Mouse (Mus musculus) embryonic facial prominence, embryonic 13.5 days (tissue): ENCODE data around the gene Ciapin1. TPM values are rescaled to one million over a fixed set of nuclear protein-coding genes. Genes with fewer than 3 reads are reported as not detected.

ENCODE experiments used
- ATAC-seq: fragments of 200-750 bp; cut with Nextera tagmentation; 2 replicates; pipeline ENCODE4 v1.8.0; 2017; ENCODE audit warnings: low read depth; ENCODE audit not compliant: insufficient number of reproducible peaks, insufficient read depth, low FRiP score, low TSS enrichment
- H3K27ac ChIP-seq: fragments of 300-500 bp; sonication (generic); 2 replicates; pipeline ENCODE4 v1.5.1; 2015; ENCODE audit warnings: moderate library complexity, mild to moderate bottlenecking, inconsistent platforms
- H3K27me3 ChIP-seq: fragments of 300-500 bp; sonication (generic); 2 replicates; pipeline ENCODE4 v1.6.1; 2015; ENCODE audit warnings: mild to moderate bottlenecking, inconsistent platforms
- H3K36me3 ChIP-seq: fragments of 300-500 bp; sonication (generic); 2 replicates; pipeline ENCODE4 v1.6.1; 2015; ENCODE audit warnings: mild to moderate bottlenecking, inconsistent platforms
- H3K4me1 ChIP-seq: fragments of 300-500 bp; sonication (generic); 2 replicates; pipeline ENCODE4 v1.6.1; 2015; ENCODE audit warnings: inconsistent platforms
- H3K4me2 ChIP-seq: fragments of 300-500 bp; sonication (generic); 2 replicates; pipeline ENCODE4 v1.6.1; 2015; ENCODE audit warnings: moderate library complexity, mild to moderate bottlenecking, inconsistent platforms
- H3K4me3 ChIP-seq: fragments of 300-500 bp; sonication (generic); 2 replicates; pipeline ENCODE4 v1.5.1; 2015; ENCODE audit warnings: mild to moderate bottlenecking, inconsistent platforms
- H3K9ac ChIP-seq: fragments of 300-500 bp; sonication (generic); 2 replicates; pipeline ENCODE4 v1.6.1; 2015; ENCODE audit warnings: mild to moderate bottlenecking, inconsistent platforms
- H3K9me3 ChIP-seq: fragments of 300-500 bp; sonication (generic); 2 replicates; pipeline ENCODE4 v1.6.1; 2016; ENCODE audit warnings: inconsistent platforms
- WGBS: fragments of 180-500 bp; shearing (Covaris S2); methylation state at CpG from one replicate; pipeline ENCODE4 v1.1.7; 2015; ENCODE audit warnings: mixed read lengths; 5-methylcytosine and 5-hydroxymethylcytosine counted together
- polyA plus RNA-seq: library from polyadenylated mRNA; unstranded; fragments of >200 nt; fragmentation: Nextera tagmentation; extraction: Ambion mirVana; gene quantifications from 2 replicates; pipeline ENCODE4 v1.2.1, GENCODE M21; 2015

Gene Ciapin1
- polyA plus RNA-seq, 1 experiment from 2014 or later: 123 TPM

DNA sequence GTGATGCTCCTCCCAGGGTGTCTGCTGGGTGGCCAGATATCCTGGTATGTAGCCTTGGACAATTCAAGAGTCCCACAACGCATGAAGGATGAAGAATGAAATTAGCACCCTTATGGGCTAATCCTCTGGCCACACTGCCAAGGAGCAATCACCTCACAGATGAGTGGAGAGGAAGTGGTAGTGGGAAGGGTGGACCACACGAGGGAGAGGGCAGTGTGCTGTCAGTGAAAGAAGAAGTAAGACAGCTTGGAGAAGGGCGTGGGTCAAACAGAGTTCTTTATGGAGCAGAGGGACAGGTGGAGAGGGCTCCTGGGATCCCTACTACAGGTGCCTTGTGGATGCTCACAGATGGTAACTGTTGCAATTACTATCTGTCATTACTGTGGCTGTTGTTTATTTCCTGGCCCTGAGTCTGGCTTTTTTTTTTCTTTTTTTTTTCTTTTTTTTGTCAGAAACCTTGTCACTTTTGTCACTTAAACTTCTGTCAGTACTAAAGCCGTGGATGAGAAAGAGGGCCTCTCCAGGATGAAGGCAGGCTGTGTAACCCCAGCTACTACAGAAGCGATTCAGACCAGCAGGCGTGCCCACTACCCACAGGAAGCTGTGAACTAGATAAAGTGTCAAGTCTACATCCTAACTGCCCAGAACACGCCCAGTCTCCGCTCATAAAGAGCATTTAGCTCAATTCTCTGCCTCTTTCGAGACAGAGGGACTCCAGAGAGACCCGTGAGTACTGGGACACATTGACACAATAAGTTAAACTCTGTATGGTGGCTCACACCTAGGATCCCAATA is 33.4 kb downstream of the Ciapin1 start:
- Histone ChIP-seq H3K9me3 (no peaks in the 10 kb centered on the region), H3K27me3 (no peaks in the 10 kb centered on the region), H3K4me2 (no peak overlapping the region), H3K36me3 (no peaks in the 10 kb centered on the region), H3K4me1 (no peaks in the 10 kb centered on the region), H3K9ac (no peak overlapping the region), H3K27ac (no peak overlapping the region), H3K4me3 (no peak overlapping the region)
- ATAC-seq: no peak
- 78% methylated on average over 10 of the region's 10 CpGs for WGBS

DNA sequence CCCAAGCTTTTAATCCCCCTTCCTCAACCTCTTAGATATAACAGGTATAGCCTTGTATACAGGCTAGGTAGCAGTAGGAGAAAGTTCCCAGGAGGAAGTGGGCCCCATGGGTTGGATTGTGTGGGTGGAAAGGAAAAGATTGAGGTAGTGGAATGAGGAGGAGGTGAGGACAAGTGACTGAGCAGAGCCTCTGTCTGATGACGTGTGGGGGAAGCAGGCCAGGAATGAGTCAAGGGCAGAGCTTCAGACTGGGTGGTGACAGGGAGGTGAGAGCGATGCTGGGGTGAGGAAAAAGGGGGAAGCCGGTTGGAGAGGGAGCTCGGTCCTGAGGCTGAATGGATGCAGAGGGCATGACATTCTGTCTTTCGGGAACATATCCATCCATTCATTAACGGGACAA is 34.6 kb downstream of the Ciapin1 start:
- ATAC-seq: no peak
- H3K4me3 ChIP-seq: no peak overlapping the region
- WGBS: 76% methylated on average over 6 of the region's 6 CpGs

DNA sequence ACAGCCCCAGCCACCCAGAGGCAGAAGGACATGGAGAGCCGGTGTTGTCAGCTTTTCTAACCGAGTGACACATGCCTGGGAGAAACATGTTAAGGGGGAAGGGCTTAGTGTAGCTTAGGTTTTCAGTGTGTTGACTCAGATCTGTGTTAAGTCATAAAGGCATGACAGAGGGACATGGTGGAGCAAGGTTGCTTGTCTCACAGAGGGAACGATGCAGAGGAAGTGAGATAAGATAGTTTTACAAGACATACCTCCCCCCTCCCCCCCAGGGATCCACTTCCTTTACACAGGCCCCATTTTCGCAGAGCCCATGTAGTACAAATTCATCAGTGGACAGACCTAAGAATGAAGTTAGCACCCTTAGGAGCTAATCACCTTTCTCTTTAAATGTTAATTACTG is 35.8 kb downstream of the Ciapin1 start:
- no peak overlapping the region for H3K4me2 ChIP-seq
- H3K4me3 ChIP-seq: no peak overlapping the region
- H3K9ac ChIP-seq: no peak overlapping the region
- H3K36me3 ChIP-seq: no peaks in the 10 kb centered on the region
- 70% methylated on average over 4 of the region's 4 CpGs for whole genome bisulfite sequencing
- H3K9me3 ChIP-seq: no peaks in the 10 kb centered on the region
- no peak overlapping the region for H3K27ac ChIP-seq
- H3K4me1 ChIP-seq: no peaks in the 10 kb centered on the region
- H3K27me3 ChIP-seq: no peaks in the 10 kb centered on the region
- ATAC-seq: no peak

More for the DNA sequence above, 34.6 kb downstream of the Ciapin1 start:
- H3K27ac ChIP-seq: no peak overlapping the region
- no peaks in the 10 kb centered on the region for H3K4me1 ChIP-seq
- H3K36me3 ChIP-seq: no peaks in the 10 kb centered on the region
- H3K9me3 ChIP-seq: no peaks in the 10 kb centered on the region
- H3K9ac ChIP-seq: no peak overlapping the region
- no peak overlapping the region for H3K4me2 ChIP-seq
- no peaks in the 10 kb centered on the region for H3K27me3 ChIP-seq

DNA sequence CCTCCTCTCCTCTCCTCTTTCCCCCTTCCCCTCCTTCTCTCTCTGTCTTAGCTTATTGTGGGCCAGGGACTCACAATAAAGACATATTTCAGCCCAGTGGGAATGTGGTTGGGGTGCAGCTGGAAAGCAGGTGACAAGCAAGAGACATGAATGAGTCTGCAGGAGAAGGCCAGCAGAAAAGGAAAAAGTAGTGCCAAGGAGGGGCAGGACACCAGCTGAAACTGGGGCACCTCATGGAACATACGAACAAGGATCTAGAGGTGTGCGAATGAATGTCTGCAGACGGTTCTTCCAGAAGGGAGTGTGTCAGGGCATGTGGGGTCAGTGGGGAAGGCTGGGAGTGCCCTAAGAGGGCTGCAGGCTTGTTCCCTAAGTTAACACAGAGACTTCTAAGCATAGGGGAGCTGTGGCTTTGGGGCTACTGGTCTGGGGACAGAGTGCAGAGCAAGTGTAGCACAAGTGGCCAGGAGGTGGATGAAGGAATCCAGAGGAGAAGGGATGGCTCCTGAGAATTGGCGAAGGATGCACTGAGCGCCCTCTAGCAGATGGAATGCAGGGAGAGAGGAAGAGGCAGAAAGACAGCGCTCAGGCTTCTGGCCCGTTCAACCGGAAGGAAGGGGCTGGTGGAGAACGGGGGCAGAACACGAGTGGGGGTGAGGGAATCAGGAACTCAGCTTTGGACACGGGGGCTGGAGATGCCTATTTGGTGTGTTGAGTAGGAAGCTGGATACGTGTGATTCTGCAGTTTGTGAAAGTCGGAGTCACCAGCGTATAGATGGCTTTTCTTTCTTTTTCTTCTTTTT is 36.7 kb downstream of the Ciapin1 start:
- H3K9me3 ChIP-seq: no peaks in the 10 kb centered on the region
- no peak for ATAC-seq
- no peak overlapping the region for H3K27ac ChIP-seq
- no peaks in the 10 kb centered on the region for H3K4me1 ChIP-seq
- no peaks in the 10 kb centered on the region for H3K36me3 ChIP-seq
- H3K27me3 ChIP-seq: no peaks in the 10 kb centered on the region
- H3K9ac ChIP-seq: no peak overlapping the region
- no peak overlapping the region for H3K4me3 ChIP-seq
- WGBS: 42% methylated on average over 14 of the region's 14 CpGs
- H3K4me2 ChIP-seq: no peak overlapping the region

DNA sequence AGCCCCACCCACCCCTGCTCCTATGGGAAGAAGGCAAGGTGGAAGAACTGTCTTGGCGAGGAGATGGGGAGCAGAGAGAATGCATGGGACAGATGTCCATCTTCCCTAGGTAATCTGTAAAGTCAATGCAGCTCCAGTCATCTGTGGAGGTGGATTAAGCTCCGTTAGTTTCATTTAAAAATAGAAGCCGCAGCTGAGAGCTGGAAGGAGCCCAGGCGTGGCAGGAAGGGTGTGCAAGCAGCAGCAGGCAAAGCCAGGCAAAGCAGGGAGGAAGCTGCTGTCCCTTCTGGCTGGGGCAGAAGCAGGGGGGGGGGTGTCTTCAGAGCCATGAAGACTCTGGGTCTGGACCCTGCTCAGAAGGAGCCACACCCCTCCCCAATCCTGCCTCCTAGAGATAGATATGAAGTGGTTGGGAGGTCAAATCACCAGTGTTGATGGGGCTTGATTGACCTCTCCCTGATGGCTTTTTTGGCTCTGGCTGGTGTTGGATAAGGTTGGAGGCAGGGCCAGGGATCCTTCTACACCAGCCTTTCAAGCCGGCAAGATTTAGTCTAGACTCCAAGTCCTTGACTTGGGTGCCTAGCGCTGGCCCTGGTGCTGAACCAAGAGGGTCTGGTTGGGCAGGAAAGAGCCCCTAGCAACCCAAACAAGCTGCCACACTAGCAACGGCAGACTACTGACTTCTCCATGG is 37.7 kb downstream of the Ciapin1 start:
- Histone ChIP-seq H3K9me3 (no peaks in the 10 kb centered on the region), H3K27ac (no peak overlapping the region), H3K4me1 (no peaks in the 10 kb centered on the region), H3K36me3 (no peaks in the 10 kb centered on the region), H3K4me2 (no peak overlapping the region), H3K4me3 (no peak overlapping the region), H3K27me3 (no peaks in the 10 kb centered on the region), H3K9ac (no peak overlapping the region)
- WGBS: 60% methylated on average over 7 of the region's 7 CpGs
- no peak for ATAC-seq

DNA sequence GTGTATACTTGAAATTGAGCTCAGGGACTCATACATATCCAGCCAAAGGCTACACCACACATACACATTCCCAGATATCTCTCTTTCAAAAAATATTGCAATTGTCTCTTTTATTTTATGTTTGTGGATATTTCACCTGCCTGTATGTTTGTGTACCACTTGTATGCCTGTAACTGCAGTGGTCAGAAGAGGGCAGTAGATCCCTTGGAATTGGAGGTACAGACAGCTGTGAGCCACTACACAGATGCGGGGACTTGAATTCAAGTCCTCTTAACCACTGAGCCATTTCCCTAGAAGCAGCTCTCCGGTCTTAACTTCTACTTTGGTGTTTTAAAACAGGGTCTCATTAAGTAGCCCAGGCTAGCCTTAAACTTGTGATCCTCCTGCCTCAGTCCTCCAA is 43.4 kb downstream of the Ciapin1 start:
- ATAC-seq: no peak
- WGBS: 97% methylated on average over 2 of the region's 2 CpGs
- no peaks in the 10 kb centered on the region for H3K36me3 ChIP-seq
- H3K4me2 ChIP-seq: no peak overlapping the region
- no peak overlapping the region for H3K27ac ChIP-seq
- no peaks in the 10 kb centered on the region for H3K27me3 ChIP-seq
- H3K9me3 ChIP-seq: no peaks in the 10 kb centered on the region
- H3K4me1 ChIP-seq: no peaks in the 10 kb centered on the region
- no peak overlapping the region for H3K4me3 ChIP-seq
- no peak overlapping the region for H3K9ac ChIP-seq

DNA sequence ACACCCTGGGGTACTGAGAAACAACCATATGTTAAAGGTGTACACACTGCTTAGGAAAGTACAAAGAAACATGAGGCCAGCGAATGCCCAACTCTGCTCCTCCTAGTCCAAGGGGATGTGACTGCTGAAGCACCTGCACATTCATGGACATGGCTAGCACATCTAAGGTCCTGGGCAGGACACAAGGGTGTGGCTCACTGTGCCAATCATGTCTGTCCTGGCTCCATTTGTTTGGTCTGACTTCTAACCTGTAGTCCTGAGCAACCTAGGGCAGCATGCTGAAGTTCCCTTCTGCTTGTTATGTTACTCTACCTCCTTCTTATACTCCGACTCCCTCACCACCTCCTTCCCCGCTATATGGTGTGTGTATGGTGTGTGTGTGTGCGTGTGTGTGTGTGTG is 43.8 kb downstream of the Ciapin1 start:
- no peak overlapping the region for H3K27ac ChIP-seq
- H3K27me3 ChIP-seq: no peaks in the 10 kb centered on the region
- WGBS: 87% methylated on average over 4 of the region's 4 CpGs
- H3K4me1 ChIP-seq: no peaks in the 10 kb centered on the region
- ATAC-seq: no peak
- H3K4me3 ChIP-seq: no peak overlapping the region
- H3K9ac ChIP-seq: no peak overlapping the region
- H3K4me2 ChIP-seq: no peak overlapping the region
- no peaks in the 10 kb centered on the region for H3K36me3 ChIP-seq
- no peaks in the 10 kb centered on the region for H3K9me3 ChIP-seq

DNA sequence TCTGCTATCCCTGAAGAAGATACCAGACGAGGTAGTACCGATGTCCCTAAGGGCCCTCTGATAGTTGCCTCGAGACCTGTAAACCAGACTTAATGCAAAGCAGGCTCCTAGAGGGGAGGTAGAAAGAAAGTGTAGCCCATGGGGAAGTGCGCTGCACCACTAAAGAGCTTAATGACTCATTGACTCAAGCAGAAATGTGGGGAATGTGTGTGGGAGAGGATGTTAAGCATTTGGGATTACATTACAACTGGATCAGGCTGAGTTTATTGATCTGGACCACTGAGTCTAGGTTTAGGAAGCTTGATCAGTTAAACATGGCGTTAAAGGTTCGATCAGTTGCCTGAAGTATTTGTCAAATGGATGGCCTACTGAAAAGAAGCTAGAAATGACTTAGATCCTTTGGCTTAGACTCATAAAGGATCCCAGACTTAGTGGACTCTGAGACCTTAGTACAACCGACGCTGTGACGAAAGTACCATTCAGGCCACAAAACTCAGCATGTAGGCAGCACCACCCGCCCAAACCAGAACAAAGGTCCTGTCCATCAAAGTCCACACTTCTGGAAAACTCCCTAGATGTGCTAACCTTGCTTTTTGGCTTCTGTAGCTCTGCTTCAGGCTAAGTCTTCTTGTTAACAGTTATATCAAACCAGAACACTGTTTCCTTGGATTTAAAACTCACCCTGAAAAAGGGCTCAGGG is 48.8 kb downstream of the Ciapin1 start:
- 0 out of 2 replicates have a peak, but pooled peaks cover 8% of the 10 kb centered on the region for H3K4me1 ChIP-seq
- no peak overlapping the region for H3K4me2 ChIP-seq
- no peaks in the 10 kb centered on the region for H3K27me3 ChIP-seq
- H3K9ac ChIP-seq: no peak overlapping the region
- WGBS: 68% methylated on average over 10 of the region's 10 CpGs
- no peak overlapping the region for H3K4me3 ChIP-seq
- no peak overlapping the region for H3K27ac ChIP-seq
- ATAC-seq: no peak
- H3K9me3 ChIP-seq: no peaks in the 10 kb centered on the region
- no peaks in the 10 kb centered on the region for H3K36me3 ChIP-seq

DNA sequence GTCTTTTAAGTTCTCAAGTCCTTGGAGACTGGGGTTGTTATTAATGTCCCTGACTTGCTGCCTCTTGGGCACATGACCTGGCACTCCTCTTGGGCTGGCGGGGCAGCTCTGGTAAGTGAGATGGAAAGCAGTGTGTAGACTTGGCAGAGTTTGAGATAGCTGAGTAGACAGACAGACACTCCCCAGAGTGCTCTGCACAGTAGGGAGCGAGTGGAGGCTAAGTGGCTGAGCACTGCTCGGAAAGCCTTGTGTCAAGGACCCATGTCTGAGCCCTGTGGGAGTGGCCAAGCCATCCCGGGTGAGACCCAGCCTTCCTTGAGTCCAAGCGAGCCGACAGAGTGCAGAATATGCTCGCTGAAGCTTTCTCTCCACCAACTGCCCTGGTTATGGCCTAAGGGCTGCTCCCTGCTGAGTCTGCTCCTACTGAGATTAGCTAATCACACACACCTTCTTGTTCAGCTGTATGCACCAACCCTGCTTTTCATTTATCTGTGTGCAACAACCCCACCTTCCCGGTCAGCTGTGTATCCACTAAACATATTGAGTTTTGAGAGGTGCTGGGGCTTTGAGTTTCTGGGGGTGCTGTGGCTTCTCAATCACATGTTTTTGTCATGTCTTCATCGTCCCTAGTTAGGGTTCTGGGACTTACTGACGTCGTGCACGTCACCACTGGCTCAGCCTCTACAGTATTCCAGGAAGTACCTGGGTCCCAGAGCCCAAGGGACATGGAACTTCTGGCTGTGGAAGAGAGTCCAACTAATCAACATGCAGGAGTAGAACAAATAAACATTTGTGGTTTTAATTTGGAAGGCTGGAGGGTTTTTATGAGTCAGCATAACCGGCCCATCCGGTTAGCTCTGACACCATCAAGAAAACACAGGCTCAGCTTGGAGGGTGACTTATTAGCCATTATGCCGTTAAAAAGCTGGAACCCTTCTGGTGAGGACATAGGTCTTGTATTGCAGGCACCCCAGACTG is 50.3 kb downstream of the Ciapin1 start:
- H3K4me1 ChIP-seq: 0 out of 2 replicates have a peak, but pooled peaks cover 13% of the 10 kb centered on the region
- no peak overlapping the region for H3K9ac ChIP-seq
- no peaks in the 10 kb centered on the region for H3K27me3 ChIP-seq
- H3K27ac ChIP-seq: no peak overlapping the region
- no peak overlapping the region for H3K4me3 ChIP-seq
- 57% methylated on average over 15 of the region's 15 CpGs for WGBS
- no peak for ATAC-seq
- H3K9me3 ChIP-seq: no peaks in the 10 kb centered on the region
- H3K36me3 ChIP-seq: no peaks in the 10 kb centered on the region
- H3K4me2 ChIP-seq: no peak overlapping the region

DNA sequence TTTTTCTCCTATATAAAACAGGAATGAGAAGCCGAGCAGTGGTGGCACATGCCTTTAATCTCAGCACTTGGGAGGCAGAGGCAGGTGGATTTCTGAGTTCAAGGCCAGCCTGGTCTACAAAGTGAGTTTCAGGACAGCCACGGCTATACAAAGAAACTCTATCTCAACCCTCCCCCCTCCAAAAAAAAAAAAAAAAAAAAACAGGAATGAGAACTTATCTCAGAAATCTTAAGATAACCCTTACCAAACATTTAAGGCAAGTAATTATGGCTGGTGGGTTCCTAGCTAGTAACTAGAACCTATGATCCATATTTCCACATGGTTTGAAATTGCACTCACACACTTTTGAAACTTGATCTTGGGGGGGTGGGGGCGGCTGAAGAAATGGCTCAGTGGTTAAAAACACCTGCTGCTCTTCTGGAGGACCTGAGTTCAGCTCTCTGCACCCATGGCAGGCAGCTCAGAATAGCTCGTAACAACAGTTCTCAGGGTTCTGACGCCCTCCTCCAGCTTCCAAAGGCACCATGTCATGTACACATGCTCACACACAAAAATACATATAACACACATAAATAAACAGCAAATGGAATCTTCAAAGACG is 52.1 kb downstream of the Ciapin1 start:
- H3K4me1 ChIP-seq: peaks cover 21% of the 10 kb centered on the region
- H3K9ac ChIP-seq: no peak overlapping the region
- H3K4me3 ChIP-seq: no peak overlapping the region
- H3K36me3 ChIP-seq: no peaks in the 10 kb centered on the region
- no peak overlapping the region for H3K27ac ChIP-seq
- ATAC-seq: no peak
- H3K4me2 ChIP-seq: no peak overlapping the region
- 64% methylated on average over 6 of the region's 6 CpGs for WGBS
- H3K27me3 ChIP-seq: no peaks in the 10 kb centered on the region
- no peaks in the 10 kb centered on the region for H3K9me3 ChIP-seq
